Mouse (Mus musculus) stomach, postnatal 0 days (tissue): ENCODE measurements around the gene Rad21l. TPM values are rescaled to one million over a fixed set of nuclear protein-coding genes. Genes with fewer than 3 reads are reported as not detected.
"Not testable (repeated sequence)": the region's sequence is repeated elsewhere in the genome, so short reads cannot be mapped to it uniquely, and the experiment has no call there.

Experiments
- ATAC-seq: fragments of 200-750 bp; cut with Nextera tagmentation; 2 replicates; pipeline ENCODE4 v1.8.0; 2017; ENCODE audit not compliant: low FRiP score, low TSS enrichment
- DNase-seq: peaks from one replicate; pipeline ENCODE4 v3.0.0-alpha.2; 2016; ENCODE audit warnings: low spot score
- H3K27ac ChIP-seq: fragments of 300-500 bp; sonication (generic); replicated peaks from 2 replicates; pipeline ENCODE4 v1.5.1; 2014; ENCODE audit warnings: mild to moderate bottlenecking, control low read depth
- H3K27me3 ChIP-seq: fragments of 300-500 bp; sonication (generic); 2 replicates; pipeline ENCODE4 v1.6.1; 2014; ENCODE audit warnings: low read length; ENCODE audit not compliant: control insufficient read depth, insufficient read depth
- H3K36me3 ChIP-seq: fragments of 300-500 bp; sonication (generic); 2 replicates; pipeline ENCODE4 v1.6.1; 2014; ENCODE audit warnings: low read length, mixed read lengths; ENCODE audit not compliant: control insufficient read depth, insufficient read depth
- H3K4me1 ChIP-seq: fragments of 300-500 bp; sonication (generic); replicated peaks from 2 replicates; pipeline ENCODE4 v1.6.1; 2014; ENCODE audit warnings: antibody characterized with exemption; ENCODE audit not compliant: control insufficient read depth, insufficient read depth
- H3K4me2 ChIP-seq: fragments of 300-500 bp; sonication (generic); replicated peaks from 2 replicates; pipeline ENCODE4 v1.6.1; 2014; ENCODE audit warnings: low read depth, mild to moderate bottlenecking, control low read depth, moderate library complexity
- H3K4me3 ChIP-seq: fragments of 300-500 bp; sonication (generic); 2 replicates; pipeline ENCODE4 v1.5.1; 2014; ENCODE audit warnings: low read depth, low read length, control low read depth
- H3K9ac ChIP-seq: fragments of 300-500 bp; sonication (generic); 2 replicates; pipeline ENCODE4 v1.6.1; 2014; ENCODE audit warnings: mild to moderate bottlenecking, low read length, control low read depth, mixed read lengths
- H3K9me3 ChIP-seq: fragments of 300-500 bp; sonication (generic); 2 replicates; pipeline ENCODE4 v1.6.1; 2016; ENCODE audit warnings: low read length; ENCODE audit not compliant: control insufficient read depth
- CTCF ChIP-seq: IDR thresholded peaks from 2 replicates; pipeline ENCODE4 v1.5.1; 2016; ENCODE audit warnings: antibody characterized with exemption, low read depth, mild to moderate bottlenecking, moderate library complexity
- EP300 ChIP-seq: optimal IDR thresholded peaks from 2 replicates; pipeline ENCODE3; 2016; ENCODE audit warnings: antibody characterized with exemption
- WGBS: fragments of 180-500 bp; shearing (Covaris S2); extraction: QIAGEN DNeasy Blood & Tissue Kit; methylation state at CpG from one replicate; pipeline ENCODE4 v1.1.7; 2014; 5-methylcytosine and 5-hydroxymethylcytosine counted together
- polyA plus RNA-seq: library from polyadenylated mRNA; unstranded; fragments of >200 nt; fragmentation: Nextera tagmentation; extraction: Ambion mirVana; gene quantifications from 2 replicates; pipeline ENCODE4 v1.2.1, GENCODE M21; 2015

Gene Rad21l
- polyA plus RNA-seq, 1 experiment from 2014 or later, result not detected

DNA sequence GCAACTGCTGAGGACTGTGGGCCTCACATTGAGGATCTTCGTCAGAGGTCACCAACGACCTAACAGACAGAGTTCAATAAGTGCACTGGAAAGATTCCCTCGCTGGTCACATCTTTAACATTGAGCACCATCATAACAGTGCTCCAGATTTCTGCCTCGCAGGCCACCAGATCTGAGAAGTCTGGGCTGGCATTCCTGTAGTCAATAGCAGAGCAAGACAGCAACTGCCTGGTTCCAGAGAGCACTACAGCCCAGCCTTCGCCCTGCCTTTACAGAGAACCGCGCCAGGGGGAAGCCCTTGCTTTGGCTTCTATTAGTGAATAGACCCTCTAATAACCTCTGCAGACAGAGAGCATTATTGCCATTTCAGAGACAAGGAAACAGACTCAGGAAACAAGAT lies 42.0 kb downstream of the Rad21l start:
- Histone ChIP-seq H3K4me1 (no peaks in the 10 kb centered on the region), H3K9me3 (no peaks in the 10 kb centered on the region), H3K36me3 (no peaks in the 10 kb centered on the region), H3K27ac (no peak overlapping the region), H3K27me3 (peaks cover 1% of the 10 kb centered on the region; the same call in 1 of the 2 replicates), H3K4me3 (no peak overlapping the region), H3K9ac (no peak overlapping the region), H3K4me2 (no peak overlapping the region)
- ATAC-seq (no peak), DNase-seq (no peak)
- WGBS, result 89% methylated on average over 7 of the region's 7 CpGs
- no peak for TF ChIP-seq CTCF
- no peak for TF ChIP-seq EP300

DNA sequence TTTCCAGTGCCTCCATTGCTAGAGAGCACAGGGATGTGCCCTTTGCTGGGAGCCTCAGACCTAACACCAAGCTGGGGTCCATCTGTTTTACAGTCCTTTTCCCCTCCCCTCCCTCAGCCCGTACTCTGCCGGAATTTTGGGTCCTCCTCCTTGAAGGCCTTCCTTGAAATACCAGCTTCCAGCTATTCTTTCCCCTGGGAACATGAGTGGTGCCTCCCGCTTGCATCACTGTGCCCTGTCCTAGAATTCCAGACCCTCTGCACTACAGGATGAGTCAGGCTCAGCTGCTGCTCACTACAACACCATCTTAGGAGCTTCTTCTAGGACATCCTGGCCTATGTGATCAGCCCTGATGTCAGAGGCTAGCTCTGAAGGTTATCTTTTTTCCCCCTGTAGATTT lies 44.6 kb downstream of the Rad21l start:
- Histone ChIP-seq H3K27me3 (no peaks in the 10 kb centered on the region), H3K4me1 (no peaks in the 10 kb centered on the region), H3K4me2 (no peak overlapping the region), H3K27ac (no peak overlapping the region), H3K36me3 (no peaks in the 10 kb centered on the region), H3K9me3 (no peaks in the 10 kb centered on the region), H3K9ac (no peak overlapping the region), H3K4me3 (no peak overlapping the region)
- TF ChIP-seq EP300 (no peak), CTCF (no peak)
- 43% methylated on average over 3 of the region's 3 CpGs for WGBS
- no peak for DNase-seq
- ATAC-seq, result no peak

DNA sequence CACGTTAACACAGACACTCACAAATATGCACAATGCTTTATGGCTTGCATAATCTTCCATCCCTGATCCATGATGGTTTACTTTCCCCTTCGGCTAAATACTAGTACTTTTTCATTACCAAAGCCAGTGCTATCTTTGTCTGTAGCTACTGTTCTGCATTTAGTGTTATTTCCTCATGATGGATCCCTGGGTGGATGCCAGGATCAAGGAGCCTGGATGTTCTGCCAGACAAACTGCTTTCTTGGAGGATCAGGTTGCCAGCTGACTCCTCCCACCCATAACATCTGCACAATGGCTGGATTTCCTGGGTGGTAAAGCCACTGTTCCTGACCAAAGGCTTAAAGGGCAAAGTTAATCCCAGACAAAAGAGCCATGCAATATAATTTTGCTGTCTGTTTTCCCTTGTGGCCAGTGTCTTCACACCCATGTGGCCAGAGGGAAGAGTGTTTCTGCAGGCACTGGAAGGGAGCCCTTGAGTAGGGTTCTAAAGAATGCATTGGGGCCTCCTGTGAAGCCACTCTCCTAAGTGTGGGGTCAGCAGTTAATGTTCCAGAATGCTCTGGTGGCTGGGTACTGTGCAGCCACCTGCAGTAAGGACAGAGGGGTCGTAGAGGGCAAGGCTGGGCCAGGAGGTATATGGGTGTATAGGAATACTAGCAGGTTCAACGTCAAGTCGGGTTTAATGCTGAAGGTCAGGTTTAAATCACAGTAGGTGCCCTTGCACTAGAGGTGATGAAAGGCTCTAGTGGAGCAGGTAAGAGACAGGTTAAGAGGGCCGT lies 51.6 kb downstream of the Rad21l start:
- Histone ChIP-seq H3K36me3 (no peaks in the 10 kb centered on the region), H3K4me2 (no peak overlapping the region), H3K9me3 (no peaks in the 10 kb centered on the region), H3K27me3 (no peaks in the 10 kb centered on the region), H3K4me3 (no peak overlapping the region), H3K4me1 (no peaks in the 10 kb centered on the region), H3K27ac (no peak overlapping the region), H3K9ac (no peak overlapping the region)
- DNase-seq (no peak), ATAC-seq (no peak)
- WGBS, result 54% methylated on average over 6 of the region's 6 CpGs
- no peak for TF ChIP-seq CTCF
- no peak for TF ChIP-seq EP300

DNA sequence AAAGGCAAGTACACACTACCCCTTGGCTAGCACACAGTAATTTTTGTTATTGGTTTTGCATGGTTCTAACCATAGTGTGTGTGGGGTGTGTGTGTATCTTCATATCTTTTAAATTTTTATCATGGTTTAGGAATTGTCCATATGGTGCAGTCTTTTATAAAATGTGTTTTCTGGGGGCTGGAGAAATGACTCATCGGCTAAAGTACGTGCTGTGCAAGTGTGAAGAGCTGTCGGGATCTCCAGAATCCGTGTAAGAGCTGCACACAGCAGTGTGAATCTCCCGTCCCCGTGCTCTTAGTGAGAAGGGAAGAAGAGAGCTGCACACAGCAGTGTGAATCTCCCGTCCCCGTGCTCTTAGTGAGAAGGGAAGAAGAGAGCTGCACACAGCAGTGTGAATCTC lies 52.6 kb downstream of the Rad21l start:
- not testable (repeated sequence) for ATAC-seq, H3K9ac ChIP-seq, H3K9me3 ChIP-seq, H3K4me3 ChIP-seq, DNase-seq, H3K27me3 ChIP-seq, H3K4me1 ChIP-seq, H3K27ac ChIP-seq, H3K36me3 ChIP-seq, H3K4me2 ChIP-seq
- 47% methylated on average over 6 of the region's 8 CpGs for whole genome bisulfite sequencing

DNA sequence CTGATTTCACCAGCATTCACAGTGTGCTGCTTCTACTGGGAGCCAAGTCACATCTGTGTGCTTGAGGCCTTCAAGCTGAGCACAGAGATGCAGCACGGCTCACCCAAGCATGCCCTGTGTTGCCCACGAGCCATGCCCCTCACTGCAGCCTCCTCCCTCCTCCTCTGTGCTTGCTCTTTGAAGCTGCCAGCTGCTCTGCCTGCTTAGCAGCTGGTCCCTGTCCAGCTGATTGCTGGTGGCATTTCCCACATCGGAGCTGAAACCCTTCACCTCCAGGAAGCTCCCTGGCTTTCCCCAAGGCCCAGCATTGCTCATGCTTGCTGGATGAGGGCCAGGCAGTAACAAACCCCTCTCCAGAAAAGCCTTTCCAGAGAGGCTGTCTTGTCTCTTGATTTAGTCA lies 58.4 kb downstream of the Rad21l start:
- Histone ChIP-seq H3K36me3 (no peaks in the 10 kb centered on the region), H3K4me2 (no peak overlapping the region), H3K4me1 (no peaks in the 10 kb centered on the region), H3K9ac (no peak overlapping the region), H3K4me3 (no peak overlapping the region), H3K9me3 (no peaks in the 10 kb centered on the region), H3K27me3 (no peaks in the 10 kb centered on the region), H3K27ac (no peak overlapping the region)
- DNase-seq (no peak), ATAC-seq (no peak)
- 37% methylated on average over 3 of the region's 3 CpGs for WGBS
- no peak for TF ChIP-seq EP300
- no peak for TF ChIP-seq CTCF

DNA sequence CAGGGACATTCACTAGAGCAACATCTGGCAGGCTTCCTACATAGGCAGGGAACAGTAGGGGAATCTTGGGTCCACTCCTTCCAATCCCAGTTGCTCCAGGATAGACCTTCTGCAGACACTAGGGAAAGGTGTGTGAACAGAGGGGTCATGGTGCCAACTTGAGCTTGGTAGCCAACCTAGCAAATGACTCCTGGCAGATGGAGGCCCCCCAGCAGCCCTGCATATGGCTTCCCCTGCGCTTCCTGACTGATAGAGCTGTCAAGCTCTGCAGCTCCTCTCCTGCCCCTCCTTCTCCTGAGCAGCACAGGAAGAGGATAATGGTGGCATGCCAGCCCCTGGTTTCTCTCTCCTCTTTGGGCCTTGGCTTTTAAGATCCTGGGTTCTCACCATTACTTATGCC lies 59.9 kb downstream of the Rad21l start:
- Histone ChIP-seq H3K27me3 (no peaks in the 10 kb centered on the region), H3K27ac (no peak overlapping the region), H3K36me3 (no peaks in the 10 kb centered on the region), H3K4me1 (no peaks in the 10 kb centered on the region), H3K4me3 (no peak overlapping the region), H3K4me2 (no peak overlapping the region), H3K9me3 (no peaks in the 10 kb centered on the region), H3K9ac (no peak overlapping the region)
- TF ChIP-seq CTCF (no peak), EP300 (no peak)
- 76% methylated on average over 1 of the region's 1 CpGs for whole genome bisulfite sequencing
- DNase-seq (no peak), ATAC-seq (no peak)
